Mouse (Mus musculus) spleen, adult 18-20 months (tissue): ENCODE results near the gene Slc9a9.

ENCODE experiments used
- DNase-seq, 2 experiments: peaks; one replicate each; pipeline ENCODE4 v3.0.0; 2022; ENCODE audit warnings: mixed read lengths in 2 of 2

Slc9a9 gene

DNA sequence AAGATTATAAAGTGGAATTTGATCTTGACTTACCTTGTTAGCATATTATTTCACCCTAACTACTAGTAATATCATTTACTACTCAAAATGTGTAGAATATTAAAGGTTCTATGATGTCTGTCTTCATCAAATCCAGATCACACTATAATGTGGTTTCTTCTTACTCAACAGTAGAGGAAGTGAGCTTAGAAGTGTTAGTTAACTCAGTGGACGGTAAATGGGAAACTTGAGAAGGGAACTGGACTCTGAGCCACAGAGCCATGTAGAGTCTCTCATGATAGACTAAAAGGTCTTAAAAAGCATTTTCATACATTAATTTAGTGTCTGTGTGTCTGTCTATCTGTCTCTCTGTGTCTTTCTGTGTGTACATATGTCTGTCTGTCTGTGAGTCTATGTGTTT, 64.6 kb downstream of the Slc9a9 start:
- no peak for DNase-seq

DNA sequence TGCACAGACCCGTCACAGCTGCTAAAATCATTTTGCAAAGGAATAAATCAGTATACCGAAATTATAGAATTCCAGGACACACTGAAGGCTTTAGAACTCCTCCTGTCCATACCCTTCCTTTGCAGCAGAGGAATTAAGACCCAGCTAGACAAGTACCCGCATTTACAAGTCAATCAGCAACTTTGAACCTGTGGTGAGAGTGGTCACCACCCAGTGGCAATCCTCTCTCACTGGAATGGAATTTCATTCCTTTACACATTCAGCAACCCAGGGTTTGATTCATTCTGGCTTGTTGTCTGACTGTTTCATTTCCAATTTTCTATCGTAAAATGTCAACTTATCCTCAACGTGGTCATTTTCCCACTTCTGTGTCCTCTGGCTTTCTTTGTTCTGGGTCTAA, 67.5 kb downstream of the Slc9a9 start:
- DNase-seq: no peak

DNA sequence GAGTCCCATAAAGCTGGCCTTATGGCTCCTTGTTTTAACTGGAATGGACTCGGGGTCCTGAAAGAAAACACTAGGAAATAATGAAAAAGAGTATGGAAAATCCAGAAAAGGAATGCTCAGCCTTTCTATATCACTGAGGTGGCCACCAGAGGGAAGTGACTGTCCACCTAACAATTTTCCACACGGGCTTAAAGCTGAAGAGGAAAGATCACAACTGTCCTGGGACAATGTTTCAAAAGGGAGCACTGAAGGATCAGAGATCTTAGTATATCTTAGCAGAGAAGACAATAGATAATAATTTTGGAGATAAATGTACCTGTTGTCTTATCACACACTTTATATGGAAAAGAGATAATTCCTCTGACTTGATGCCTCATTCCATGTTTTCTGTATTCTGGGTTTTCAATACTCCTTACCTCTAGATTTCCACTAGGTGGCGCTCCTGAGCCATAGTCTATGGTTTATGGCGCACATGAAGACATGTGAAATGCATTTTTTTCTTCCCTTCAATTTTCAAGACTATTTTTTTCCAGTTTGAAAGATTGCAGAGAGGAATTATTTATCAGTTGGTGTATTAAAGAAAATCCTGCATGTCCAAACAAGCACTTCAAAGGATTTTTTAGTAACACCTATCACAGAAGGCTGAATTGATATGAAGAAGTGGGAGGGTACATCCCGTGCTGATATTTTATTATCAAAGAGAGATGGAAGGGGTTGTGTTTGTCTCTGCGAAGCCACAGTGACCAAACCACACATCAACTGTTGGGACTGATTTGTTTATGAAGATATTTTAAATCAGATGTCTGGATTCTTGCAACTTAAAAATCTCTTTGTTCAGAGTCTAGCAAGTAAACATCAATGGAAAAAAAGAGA, 69.1 kb downstream of the Slc9a9 start:
- peak in 1 of 2 experiments; percentile 44 for DNase-seq

DNA sequence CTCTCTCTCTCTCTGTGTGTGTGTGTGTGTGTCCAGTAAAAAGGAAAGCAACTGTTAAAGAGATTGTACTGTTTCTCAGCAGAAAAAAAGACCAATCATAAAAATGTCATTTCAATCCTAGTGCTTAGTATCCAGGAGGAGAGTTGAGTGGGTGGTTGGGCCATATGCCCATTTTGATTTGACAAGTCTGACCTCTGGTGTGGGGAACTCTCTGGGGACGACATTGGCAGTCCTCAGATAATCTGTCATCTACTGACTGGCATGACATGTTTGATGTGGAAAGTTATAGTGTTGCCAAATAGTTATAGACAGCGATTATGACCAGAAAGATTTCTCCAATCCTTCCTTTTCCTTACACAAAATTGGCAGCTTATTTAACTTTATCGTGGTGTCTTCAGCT, 71.1 kb downstream of the Slc9a9 start:
- DNase-seq: no peak

DNA sequence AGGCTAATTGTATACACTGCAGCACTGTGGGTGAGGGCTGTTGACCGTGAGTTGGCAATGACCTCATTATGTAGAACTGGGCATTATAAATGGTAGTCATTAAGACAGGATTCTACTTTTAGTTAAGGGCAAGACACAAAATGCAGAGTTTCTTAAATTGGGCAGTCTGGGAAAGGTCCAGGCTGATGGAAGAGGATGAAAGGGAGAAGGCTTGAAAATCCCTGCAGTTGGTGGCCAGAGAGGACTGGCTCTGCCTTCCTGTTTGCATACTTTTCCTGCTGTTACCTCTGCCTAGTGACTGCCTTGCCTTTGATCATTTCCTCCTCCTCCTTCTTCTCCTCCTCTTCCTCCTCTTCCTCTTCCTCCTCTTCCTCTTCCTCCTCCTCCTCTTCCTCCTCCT, 73.6 kb downstream of the Slc9a9 start:
- DNase-seq: no peak

GRCm38 (mm10) chr9:94748503-94748902, 78.8 kb downstream of the Slc9a9 start:
- DNase-seq: no peak

DNA sequence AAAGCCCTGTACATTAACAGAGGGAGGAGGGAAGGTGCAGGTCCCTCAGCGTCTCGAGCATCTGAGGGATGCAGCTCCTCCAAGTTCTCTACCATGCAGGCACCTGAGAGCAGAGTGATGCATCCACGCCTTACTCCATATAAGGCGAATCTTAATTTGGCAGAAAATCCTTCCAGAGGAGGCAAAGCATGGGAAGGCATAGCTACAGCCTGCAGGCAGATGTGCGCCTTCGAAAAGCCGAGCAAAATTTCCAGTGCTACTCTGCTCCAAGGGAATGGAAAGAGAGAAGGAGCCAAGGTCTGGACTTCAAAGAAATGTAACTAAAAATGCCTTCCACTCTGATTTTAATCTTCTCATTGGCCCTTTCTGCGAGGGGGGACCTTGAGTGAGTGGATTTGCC, 80.5 kb downstream of the Slc9a9 start:
- DNase-seq: no peak

DNA sequence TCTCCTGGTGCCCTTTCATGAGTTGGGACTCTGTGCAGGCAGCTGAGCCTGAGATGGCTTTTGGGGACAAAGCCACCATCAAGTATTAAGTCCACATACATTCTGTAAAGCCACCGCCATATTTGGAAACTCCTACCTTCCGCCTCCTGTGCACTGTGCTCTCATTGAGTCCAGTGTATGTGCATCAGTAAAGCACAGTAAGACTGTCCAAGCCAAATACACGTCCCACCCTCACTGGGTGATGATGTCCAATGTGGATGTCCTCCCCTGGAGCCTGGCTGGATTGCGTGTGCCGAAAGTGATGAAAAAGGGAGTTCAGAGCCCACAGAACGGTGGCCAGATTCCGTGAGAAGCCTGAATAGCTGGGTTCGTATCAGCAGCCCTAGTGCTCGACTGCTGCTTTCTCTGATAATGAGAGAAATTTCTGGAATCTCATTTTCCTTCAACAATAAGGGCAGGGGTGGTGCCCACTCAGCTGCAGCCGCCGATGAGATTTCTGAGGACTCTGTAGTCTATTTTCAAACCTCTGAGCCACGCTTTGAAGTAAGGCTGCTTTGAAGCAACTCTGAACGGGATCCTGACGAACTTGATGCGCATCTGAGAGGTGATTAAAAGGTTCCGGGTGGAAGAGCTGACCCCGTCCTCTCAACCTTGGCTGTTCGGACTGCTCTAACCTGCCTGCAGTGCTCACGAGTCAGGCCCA, 81.4 kb downstream of the Slc9a9 start:
- no peak for DNase-seq

DNA sequence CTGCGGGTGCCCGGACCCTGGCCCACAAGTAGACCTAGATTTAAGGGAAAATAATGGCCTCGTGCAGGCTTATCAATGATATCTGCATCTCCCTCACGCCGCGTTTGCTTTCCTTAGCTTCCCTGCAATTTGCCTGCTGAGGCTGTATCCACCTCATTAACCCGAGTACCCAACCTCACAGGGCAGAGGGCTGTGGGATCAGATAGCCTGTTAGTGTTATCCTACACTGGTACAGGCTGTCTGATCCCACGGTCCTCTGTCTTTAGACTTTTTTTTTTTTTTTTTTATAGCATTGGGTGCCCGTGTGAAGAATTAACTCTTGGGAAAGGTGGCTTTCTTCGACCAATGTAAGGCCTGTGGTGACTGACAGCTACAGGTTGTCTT, 81.9 kb downstream of the Slc9a9 start:
- no peak for DNase-seq

DNA sequence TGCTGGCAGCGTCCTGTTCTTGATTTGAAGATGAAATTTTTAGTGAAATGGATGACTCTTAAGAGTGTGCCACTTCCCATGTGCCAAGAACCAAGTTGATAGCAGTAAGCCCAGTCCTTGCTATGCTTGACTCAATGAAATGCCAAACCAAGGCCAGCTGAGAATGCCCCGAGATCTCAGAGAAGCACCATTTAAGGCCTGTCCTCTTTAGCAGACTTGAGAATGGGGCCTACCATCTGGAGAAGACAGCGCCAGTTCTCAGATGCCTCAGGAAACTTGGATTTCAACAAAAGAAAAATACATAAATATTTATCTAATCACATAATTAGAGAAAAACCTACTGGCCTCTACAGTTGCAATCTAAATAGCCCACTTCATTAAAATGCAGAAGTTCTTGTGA, 82.4 kb downstream of the Slc9a9 start:
- DNase-seq: no peak

DNA sequence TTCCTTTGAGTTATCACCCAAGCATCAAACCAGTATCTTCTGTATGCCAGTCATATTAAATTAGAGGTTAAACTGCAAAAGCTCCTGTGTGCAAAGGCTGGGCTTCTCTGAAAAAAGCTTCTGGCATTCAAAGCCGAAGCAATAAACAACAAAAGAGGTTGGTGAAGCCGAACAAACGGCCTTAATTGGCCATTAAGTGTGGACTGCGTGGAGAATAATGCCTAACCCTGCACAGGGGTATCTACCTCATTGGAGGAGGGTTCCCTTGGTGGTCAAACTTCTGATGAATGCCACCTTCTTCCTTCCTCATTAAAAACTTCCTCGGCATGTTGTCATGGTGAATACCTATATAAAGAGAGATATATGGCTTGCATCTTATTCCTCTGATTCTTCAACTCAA, 90.2 kb downstream of the Slc9a9 start:
- no peak for DNase-seq

DNA sequence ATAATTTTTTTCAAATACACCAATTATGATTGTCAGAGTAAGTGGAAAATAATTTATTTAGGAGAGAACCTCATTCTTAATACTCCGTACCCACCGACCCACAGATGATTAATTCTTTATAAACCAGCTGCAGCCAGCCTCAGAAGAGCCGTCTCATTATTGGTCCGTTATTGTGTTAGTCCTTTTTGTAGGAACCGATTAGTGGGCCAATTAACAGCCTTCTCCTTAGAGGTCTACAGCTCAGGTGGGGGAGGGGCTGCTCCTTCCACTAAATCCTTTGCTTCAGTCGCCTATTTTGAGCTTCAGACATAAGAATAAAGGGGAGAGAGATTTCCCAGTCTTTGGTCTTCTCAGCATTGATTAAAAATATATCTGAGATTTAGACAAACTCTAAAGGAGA, 98.4 kb downstream of the Slc9a9 start:
- no peak for DNase-seq

DNA sequence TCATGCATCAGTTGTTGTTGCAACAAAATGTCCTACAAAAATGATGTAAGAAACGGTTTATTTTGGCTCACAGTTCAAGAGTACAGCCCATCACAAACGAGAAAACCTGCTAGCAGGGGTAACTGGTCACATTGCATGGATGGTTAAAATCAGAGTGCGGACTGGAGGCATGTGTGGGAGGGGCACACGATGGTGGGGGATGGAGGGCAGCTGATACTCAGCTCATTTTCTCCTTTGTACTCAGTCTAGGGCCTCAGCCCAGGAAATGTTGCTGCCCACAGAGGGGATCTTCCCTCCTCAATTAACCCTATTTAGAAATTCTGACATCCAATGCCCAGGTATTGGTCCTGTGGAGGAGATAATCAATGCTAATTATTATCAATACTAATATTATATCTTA, 98.8 kb downstream of the Slc9a9 start:
- DNase-seq: no peak

DNA sequence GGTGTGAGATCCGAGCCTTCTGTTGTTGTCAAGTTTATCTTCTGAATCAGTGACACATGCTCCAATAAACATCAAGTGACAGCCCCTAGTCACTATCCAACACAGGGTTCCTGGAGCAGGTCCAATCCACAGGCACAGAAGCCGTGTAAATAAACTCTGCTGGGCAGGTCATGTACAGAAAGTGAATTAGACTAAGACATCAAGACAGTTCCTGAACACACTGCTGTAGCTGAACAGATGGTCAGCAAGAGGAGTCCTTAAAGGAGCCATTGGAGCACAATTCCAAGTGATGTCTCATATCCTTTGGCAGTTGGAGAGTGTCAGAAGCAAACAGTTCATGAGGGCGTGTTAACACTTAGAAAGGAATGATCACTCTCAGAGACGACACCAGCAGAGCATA, 103.6 kb downstream of the Slc9a9 start:
- DNase-seq: no peak

DNA sequence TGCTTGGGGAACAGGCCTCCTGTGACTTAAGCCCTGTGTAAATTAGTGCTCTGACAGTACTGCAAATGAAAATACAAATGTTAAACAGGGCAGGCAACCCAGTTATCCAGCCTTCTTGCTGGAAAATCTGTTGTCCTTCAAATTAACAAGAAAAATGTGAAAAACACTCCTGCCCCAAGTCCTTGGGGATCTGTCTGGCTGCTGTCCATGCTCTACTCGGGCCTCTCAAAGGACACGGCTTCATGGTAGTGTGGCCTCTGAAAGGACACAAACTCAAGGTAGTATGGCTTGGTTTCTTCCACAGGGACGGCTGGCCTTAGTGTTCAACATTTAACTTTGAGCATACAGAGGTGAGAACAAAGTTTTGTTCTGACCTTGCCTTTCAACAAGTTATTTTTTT, 118.6 kb downstream of the Slc9a9 start:
- DNase-seq: no peak

DNA sequence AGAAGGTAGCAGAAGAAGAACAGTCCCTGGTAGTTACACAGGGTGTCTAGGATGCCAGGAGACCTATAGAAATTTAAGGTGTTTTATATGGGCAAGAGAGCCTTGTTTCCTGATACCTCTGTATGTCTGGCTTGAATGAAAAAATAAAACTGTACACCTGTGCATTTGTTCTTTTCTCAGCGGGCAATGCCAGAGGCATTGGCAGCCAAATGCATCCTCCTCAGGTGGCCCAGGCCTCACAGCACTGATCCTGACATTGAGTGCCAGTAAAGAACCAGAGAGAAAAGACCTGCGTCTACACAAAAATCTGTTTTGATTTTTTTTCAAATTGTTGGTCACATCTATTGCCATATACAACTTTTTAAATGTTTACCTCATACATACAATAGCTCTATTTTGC, 121.3 kb downstream of the Slc9a9 start:
- no peak for DNase-seq

GRCm38 (mm10) chr9:94803073-94803472, 133.4 kb downstream of the Slc9a9 start:
- DNase-seq: no peak

- no peak for DNase-seq
Observed at GRCm38 (mm10) chr9:94805506-94805905, 135.8 kb downstream of the Slc9a9 start.

DNA sequence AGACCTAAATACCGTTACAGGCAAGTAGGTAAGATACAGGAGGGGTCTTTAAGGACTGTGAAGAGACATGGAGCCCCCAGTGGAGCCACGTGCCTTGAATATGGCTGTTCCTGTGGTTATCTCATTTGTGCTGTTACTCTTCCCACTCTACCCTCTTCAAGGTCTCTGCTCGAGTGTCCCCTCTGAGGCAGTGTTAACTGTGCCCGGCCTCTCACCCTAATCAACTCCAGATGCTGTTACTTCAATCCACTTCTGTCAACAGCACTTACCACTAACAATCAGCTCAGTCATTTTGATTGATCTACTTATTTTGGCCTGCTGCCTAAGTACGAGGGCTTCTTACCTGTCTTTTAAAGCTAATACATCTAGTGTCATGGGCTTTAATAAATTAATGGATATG, 145.8 kb downstream of the Slc9a9 start:
- DNase-seq: no peak

GRCm38 (mm10) chr9:94821268-94821667, 151.6 kb downstream of the Slc9a9 start:
- no peak for DNase-seq

DNA sequence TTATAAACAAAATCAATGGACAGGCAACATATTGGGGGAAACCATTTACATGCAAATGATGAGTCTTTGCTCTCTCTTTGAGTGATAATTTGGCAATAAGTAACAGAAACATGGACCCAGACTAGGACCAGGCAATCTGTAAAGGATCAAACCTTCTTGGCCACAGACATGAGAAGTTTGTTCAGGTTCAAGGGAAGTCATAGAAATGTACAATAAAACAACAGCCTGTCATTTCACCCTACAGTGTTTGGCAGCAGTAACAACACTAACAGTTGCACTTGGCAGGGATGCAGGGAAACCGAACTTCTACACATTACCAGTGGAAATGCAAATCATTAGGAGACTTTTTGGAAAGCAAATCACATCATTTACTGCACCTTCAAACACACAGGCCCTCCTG, 164.1 kb downstream of the Slc9a9 start:
- DNase-seq: no peak

- DNase-seq: no peak
Observed at GRCm38 (mm10) chr9:94837384-94837783, 167.7 kb downstream of the Slc9a9 start.

DNA sequence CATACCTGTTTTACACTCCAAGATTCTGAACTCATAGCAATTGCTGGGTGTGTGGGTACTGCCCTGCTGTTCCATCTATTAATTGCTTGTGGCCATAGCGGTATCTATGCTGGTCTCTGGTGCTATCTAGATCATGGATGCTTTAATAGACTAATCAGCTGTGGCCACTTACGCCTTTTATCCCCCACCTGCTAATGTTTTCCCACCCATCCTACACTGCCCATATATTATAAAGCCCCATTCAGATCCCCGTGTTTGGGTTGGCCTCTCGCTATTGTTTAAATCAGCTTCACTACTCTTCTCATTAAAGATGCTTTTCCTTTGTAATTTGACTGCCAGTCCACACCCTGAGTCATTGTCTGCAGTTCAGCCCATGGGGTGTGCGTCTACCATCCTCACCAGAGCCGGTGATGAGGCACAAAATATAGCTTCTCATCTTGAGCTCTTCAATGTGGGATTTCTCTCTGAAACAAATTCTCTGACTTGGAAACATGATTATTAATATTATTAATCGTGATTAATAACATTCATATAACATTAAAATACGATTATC, 168.8 kb downstream of the Slc9a9 start:
- DNase-seq: no peak

DNA sequence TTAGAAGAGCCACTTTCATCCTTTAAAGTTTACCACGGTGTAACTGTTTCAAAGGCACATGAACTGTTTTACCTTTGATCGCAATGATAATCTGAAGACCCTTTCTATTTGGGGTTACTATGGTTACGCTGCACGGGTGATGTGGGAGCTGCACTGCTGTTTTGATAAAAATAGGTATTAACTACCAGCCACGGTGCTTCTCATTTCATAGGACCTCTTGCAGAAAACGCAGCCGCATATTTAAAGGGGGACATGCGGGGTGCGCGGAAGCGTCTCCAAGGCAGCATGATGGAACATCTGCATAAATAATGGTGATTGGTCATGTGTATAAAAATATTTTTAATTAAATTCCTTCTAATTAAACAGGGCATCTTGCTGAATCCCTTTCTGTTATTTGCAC, 169.5 kb downstream of the Slc9a9 start:
- no peak for DNase-seq
